Mouse (Mus musculus): ENCODE measurements around the gene Plcd4.
A peak's percentile ranks its signal among the peaks of the same experiment; 100 is the strongest.

Plcd4 gene

DNA sequence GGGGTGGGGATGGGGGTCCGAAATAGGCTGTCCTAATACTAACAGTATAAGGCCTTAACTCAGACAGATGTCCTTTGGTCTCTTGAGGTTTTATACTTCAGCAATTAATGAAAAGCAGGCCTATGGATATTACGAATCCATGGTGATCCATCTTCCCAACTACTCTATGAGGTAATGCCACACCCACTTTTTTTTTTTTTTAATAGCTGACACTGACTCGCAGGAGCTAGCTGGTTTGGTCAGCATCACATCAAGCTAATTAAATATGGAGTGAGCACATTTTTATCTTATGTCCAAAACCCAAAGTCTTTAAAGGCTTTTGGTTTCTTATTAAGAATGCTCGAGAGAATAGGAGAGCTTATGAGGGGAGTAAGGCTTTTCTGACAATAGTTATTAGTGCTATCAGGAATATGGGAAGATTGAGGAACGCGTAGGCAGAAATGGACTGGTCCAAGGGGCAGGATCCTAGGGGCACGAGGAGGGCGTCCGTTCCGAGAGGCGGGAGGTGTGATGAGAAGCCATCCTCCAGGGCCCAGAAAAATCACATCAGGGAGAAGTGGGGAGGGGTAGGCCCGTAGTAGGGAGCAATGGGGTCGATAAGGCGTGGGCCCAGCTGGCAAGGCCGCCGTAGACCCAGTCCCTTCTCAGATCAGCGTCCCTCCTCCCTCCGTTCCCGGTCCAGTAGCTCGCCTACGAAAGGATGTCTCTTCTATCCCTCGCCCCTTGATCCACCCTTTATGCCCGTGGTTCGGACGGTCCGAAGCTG is 58.0 kb downstream of the Plcd4 start:
- no peak for DNase-seq (ENCODE audit: low spot score in 2 of 2)

GRCm38 (mm10) chr1:74601267-74601962 is 58.7 kb downstream of the Plcd4 start, which contains the start of the genes Rnf25 and Stk36:
Gene Rnf25, minus strand, starts transcription at chr1:74601397.
Gene Stk36, plus strand, starts transcription at chr1:74601445.
- DNase-seq (ENCODE audit: low spot score in 2 of 2) = peak; percentile 56 to 89
